Mouse (Mus musculus): ENCODE measurements at regions not wholly inside any gene's neighbourhood (a gene's known extent, or its start where the extent isn't known, plus 50 kb on each side); places are given as distances from the start of the nearest gene placed in this dataset.
"Not testable (repeated sequence)": the region's sequence is repeated elsewhere in the genome, so short reads cannot be mapped to it uniquely, and the experiment has no call there.

GRCm38 (mm10) chr6:19135166-19135565 is 269.0 kb downstream of the Ankrd7 start:
- not testable (repeated sequence) for ATAC-seq (ENCODE audit: insufficient number of reproducible peaks, low FRiP score, low TSS enrichment)

- peak; percentile 92 for ATAC-seq (ENCODE audit: insufficient number of reproducible peaks, low FRiP score, low TSS enrichment)
These were observed 297.4 kb downstream of the Ankrd7 start for GRCm38 (mm10) chr6:19163492-19163891.

GRCm38 (mm10) chr6:19164181-19164580 is 298.1 kb downstream of the Ankrd7 start:
- ATAC-seq (ENCODE audit: insufficient number of reproducible peaks, low FRiP score, low TSS enrichment) = 0 out of 2 replicates have a peak, but pooled peaks have one; percentile 12
